Mouse (Mus musculus) thymus, postnatal 4 days (tissue): ENCODE measurements around the gene Guca1b.
"Not testable (repeated sequence)": the region's sequence is repeated elsewhere in the genome, so short reads cannot be mapped to it uniquely, and the experiment has no call there.

ENCODE experiments used
- DNase-seq: peaks from one replicate; pipeline ENCODE4 v3.0.0; 2021

The Guca1b gene

GRCm38 (mm10) chr17:47420195-47420594 is 35.0 kb downstream of the Guca1b start:
- DNase-seq = no peak

- no peak for DNase-seq
Measured at GRCm38 (mm10) chr17:47421566-47421965, 36.4 kb downstream of the Guca1b start.

GRCm38 (mm10) chr17:47422616-47423015 is 37.4 kb downstream of the Guca1b start:
- not testable (repeated sequence) for DNase-seq

- DNase-seq = no peak
Measured at GRCm38 (mm10) chr17:47424186-47424585, 39.0 kb downstream of the Guca1b start.

GRCm38 (mm10) chr17:47427316-47427715 is 42.1 kb downstream of the Guca1b start:
- peak; percentile 72 for DNase-seq

DNA sequence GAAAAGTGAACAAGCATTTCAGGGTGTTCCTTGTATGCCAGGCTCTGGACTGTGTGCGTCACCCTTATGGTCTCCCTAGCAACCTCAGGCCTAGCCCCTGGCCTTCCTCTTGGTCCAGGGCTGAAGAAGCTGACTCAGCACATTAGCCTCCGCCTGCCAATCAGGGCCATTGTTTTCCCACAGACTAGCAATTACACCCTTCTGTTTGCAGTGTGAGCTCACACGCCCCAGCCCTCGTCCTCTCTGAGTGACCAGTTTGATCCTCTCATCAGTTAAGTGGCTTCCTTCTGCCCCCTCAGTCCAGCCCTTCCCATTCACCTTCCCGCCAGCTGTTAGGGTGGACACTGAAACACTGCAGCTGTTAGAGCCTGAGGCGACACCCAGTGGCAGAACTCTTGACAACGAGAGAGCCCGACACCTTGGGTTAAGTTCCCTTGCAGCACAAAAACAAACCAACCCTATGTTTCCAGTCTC is 43.7 kb downstream of the Guca1b start:
- DNase-seq = no peak

GRCm38 (mm10) chr17:47430815-47431214 is 45.6 kb downstream of the Guca1b start:
- peak; percentile 45 for DNase-seq

GRCm38 (mm10) chr17:47436156-47436906 is 51.1 kb downstream of the Guca1b start, which contains the start of gene AI661453:
Gene AI661453 (plus strand): TSS chr17:47436615.
- peak; percentile 55 for DNase-seq

DNA sequence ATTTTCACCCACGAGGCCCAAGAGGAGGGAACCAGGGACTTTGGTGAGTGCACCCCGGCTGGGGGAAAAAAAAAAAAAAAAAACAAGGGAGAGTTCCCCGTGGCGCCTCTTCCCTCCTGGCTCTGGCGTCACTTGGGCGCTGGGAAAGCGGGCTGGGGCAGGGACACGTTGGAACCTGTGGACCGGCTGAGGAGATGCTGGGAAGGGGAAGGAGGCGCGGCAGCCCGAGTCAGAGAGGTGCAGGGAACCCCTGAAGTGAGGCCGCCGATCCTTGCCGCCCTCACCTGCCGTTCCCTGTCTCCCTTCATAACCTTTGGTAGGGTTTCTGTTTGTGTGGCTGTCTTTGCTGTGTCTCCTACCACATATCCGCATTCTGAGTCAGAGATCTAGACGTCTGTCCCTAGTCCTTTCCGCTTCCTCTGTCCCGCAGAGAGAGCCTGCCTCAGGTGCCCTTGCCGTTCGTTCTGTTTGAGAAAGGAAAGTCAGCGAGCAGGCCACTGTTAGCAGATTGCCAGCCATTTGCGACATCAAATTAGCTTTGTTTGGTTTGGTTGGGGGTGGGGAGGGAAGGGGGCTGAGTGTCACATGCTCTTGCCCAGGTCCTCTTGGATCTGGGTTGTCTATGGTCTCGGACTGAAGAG is 51.8 kb downstream of the Guca1b start, which contains the start of gene 1700001C19Rik:
Gene 1700001C19Rik (minus strand): TSS at position 470 of the 641 bp plus-strand sequence.
- DNase-seq = peak; percentile 41

DNA sequence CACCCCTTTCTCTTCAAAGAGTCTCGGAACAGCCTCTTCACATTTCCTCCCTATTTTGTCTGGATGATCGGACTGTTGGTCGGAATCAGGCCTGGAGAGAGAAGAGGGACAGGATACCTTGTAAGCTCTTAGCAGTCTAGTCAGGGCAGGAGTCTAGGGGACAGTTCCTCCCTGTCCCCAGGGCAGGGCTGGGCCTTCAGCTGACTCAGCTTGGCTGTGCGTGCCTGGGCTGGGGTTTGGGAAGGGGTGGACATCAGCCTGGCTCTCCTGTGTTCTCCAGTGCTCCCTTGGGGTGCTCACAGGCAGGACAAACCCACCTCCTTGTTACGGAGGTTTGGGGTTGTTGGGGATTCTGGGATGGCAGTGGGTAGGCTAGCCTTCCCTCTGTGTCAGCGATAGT is 53.4 kb downstream of the Guca1b start:
- DNase-seq = no peak

DNA sequence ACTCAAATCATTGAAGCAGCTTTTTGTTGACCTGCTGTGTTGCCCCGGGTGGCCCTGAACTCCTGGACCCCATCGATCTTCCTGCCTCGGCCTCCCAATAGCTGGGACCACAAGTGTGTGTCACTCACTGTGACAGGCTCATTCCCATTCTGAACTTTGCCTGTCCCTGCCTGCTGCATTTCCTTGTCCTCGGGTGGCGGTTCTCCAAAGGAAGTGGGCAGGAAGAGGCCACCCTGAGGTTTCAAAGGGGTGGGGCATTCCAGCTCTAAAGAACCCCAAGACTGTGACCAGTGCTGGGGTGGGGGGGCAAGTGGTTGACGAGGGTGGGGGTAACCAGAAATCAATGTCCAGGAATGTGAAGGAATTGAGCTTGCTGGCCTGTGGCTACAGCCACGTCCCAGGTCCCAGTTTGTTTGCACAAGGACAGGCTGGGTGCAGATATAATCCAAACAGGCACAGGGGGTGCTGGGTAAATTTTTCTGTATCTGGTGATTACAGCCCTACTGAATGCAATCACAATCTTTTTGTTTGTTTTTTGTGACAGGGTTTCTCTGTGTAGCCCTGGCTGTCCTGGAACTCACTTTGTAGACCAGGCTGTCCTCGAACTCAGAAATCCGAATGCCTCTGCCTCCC is 54.3 kb downstream of the Guca1b start:
- DNase-seq = no peak

GRCm38 (mm10) chr17:47440359-47440890 is 55.2 kb downstream of the Guca1b start:
- no peak for DNase-seq

DNA sequence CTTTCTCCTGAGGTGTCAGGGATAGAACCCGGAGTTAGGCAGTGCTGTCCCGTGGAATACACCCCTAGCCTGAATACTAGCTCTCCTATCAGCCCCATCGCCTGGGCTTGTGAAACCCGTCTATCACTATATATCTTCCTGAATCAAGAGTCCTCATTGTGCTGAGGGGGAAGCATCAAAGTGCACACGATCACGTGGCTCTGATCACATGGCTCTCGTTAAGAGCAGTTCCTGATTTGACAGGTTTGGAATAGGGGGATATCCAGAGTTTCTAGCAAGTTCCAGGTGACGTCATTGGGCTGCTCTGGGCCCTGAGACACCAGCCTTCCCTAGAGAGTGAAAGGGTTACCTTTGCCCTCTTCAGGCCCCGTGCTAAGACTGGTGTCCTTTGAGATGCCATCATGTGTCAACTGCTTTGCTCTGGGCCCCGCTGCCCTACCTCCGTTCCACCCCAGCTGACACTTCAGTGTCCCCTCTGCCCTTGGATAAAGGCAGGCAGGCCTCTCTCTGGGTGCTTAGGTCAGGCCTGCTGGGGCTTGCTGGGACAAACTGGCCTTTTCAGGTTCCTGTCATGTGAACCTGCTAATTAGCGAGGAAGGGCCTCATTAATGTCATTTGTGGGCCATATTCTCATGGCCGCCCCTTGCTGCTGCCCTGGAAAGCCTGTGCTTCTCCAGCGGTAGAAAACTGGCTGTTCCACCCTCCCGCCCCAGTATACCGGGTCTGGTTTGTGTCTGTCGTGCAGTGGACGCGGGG is 56.3 kb downstream of the Guca1b start:
- DNase-seq = no peak

DNA sequence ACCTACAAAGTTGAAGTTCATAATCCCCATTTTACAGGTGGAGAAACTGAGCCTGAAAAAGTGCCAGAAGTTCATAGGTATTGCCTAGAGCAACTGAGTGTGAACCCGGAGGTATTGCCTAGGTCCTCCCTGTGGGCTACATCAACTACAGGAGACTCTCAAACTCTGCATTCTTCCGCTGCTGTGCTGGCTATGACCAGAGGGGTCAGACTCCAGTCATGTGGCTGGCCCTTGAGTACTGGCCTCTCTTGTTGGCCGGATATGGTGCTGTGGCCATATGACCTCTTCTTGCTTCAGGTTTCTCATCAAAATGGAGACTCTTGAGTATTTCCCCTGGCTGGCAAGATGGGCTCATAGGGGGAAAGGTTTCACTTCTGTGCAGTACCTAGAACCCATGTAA is 57.1 kb downstream of the Guca1b start:
- no peak for DNase-seq
